Mouse (Mus musculus) spleen, adult 12 weeks (tissue): ENCODE measurements around the gene Ccng1.
A peak's percentile ranks its signal among the peaks of the same experiment; 100 is the strongest.

Experiments
- DNase-seq: peaks from one replicate; pipeline ENCODE4 v3.0.0; 2022; ENCODE audit warnings: low spot score

Gene Ccng1

GRCm38 (mm10) chr11:40755109-40755627, at the start of gene Ccng1:
Ccng1 (minus strand) TSS chr11:40755311.
- peak; percentile 83 for DNase-seq

GRCm38 (mm10) chr11:40790307-40790706, 35.2 kb upstream of the Ccng1 start:
- no peak for DNase-seq

GRCm38 (mm10) chr11:40789701-40790100, 34.6 kb upstream of the Ccng1 start:
- no peak for DNase-seq

GRCm38 (mm10) chr11:40786900-40787299, 31.8 kb upstream of the Ccng1 start:
- DNase-seq = no peak

- no peak for DNase-seq
Observed at GRCm38 (mm10) chr11:40784326-40784725, 29.2 kb upstream of the Ccng1 start.

- DNase-seq = no peak
Observed at GRCm38 (mm10) chr11:40783346-40783745, 28.2 kb upstream of the Ccng1 start.

GRCm38 (mm10) chr11:40781857-40782256, 26.7 kb upstream of the Ccng1 start:
- no peak for DNase-seq

- DNase-seq = no peak
Observed at GRCm38 (mm10) chr11:40775315-40776269, 20.5 kb upstream of the Ccng1 start.

GRCm38 (mm10) chr11:40764690-40765089, 9.6 kb upstream of the Ccng1 start:
- DNase-seq = no peak

- no peak for DNase-seq
Observed at GRCm38 (mm10) chr11:40763395-40763794, 8.3 kb upstream of the Ccng1 start.

GRCm38 (mm10) chr11:40759896-40760295, 4.8 kb upstream of the Ccng1 start:
- no peak for DNase-seq

- DNase-seq = no peak
Observed at GRCm38 (mm10) chr11:40755968-40756367, 857 bp upstream of the Ccng1 start.

- DNase-seq = no peak
Observed at GRCm38 (mm10) chr11:40754664-40755107, 425 bp downstream of the Ccng1 start.

GRCm38 (mm10) chr11:40753836-40754235, 1.3 kb downstream of the Ccng1 start:
- DNase-seq = no peak

- no peak for DNase-seq
Observed at GRCm38 (mm10) chr11:40747716-40748115, 7.4 kb downstream of the Ccng1 start.

- no peak for DNase-seq
Observed at GRCm38 (mm10) chr11:40746361-40746760, 8.8 kb downstream of the Ccng1 start.

GRCm38 (mm10) chr11:40744348-40744747, 10.8 kb downstream of the Ccng1 start:
- DNase-seq = no peak

- DNase-seq = no peak
Observed at GRCm38 (mm10) chr11:40741605-40742262, 13.4 kb downstream of the Ccng1 start.

GRCm38 (mm10) chr11:40737369-40737768, 17.7 kb downstream of the Ccng1 start:
- no peak for DNase-seq

GRCm38 (mm10) chr11:40734251-40734752, 20.8 kb downstream of the Ccng1 start:
- DNase-seq = no peak

GRCm38 (mm10) chr11:40733339-40734174, 21.6 kb downstream of the Ccng1 start, which contains the start of the genes Hmmr and Nudcd2:
Hmmr (minus strand) TSS chr11:40733422.
Nudcd2 (plus strand) TSS chr11:40733667.
- DNase-seq = peak; percentile 89

GRCm38 (mm10) chr11:40732997-40733338, 22.1 kb downstream of the Ccng1 start:
- DNase-seq = no peak
